ENCODE assay signal across 20 mouse cellular contexts in the genomic region with DNA sequence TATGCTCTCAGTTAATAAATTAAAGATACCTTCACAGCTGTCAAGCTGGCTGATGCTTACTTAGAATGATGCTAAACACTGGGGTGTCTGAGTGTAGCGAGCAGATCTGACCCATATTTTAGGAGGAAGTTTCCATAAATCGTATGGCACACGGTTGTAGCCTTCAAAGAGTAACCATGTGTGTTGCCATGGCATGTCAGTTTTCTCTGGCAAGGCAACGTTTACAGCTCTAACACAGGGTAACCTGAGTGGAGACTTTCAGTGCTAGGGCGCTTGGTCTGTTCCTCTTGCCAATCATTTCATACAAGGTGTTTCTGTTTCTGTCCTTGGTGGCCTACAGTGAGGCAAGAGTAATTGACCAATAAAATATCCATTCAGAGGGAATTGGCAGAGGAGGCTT. TPM values are rescaled to one million over a fixed set of nuclear protein-coding genes. Genes with fewer than 3 reads are reported as not detected.
"Had no signal": no experiment of that assay in that cellular context is flagged by ENCODE, and none has a peak within 500 bp of the region (broad histone marks: within the 10 kb centered on the region; RNA-seq: fewer than 3 reads in every experiment).

No protein-coding gene starts in this region.

- H3K27ac ChIP-seq: midbrain, embryonic 10.5 days; midbrain, embryonic 12.5 days; neural tube, embryonic 13.5 days; neural tube, embryonic 15.5 days had no signal

- ATAC-seq: midbrain, embryonic 16.5 days had no signal

- DNase-seq: lung, embryonic 14.5 days; lung, postnatal 10 days; lung, postnatal 4 days; midbrain, embryonic 14.5 days; retina, postnatal 1 day; right cerebral cortex, adult 18-20 months; right cerebral cortex, postnatal 25 days; right cerebral cortex, postnatal 4 days; spleen, adult 18-20 months; thymus, adult 18-20 months; thymus, postnatal 14 days; thymus, postnatal 36 days had no signal

- H3K4me2 ChIP-seq: lung, embryonic 14.5 days; midbrain, embryonic 12.5 days; neural tube, embryonic 13.5 days; neural tube, embryonic 15.5 days had no signal

- H3K9ac ChIP-seq: lung, embryonic 14.5 days; midbrain, embryonic 12.5 days; neural tube, embryonic 13.5 days; neural tube, embryonic 15.5 days had no signal

- H3K36me3 ChIP-seq: midbrain, embryonic 10.5 days; midbrain, embryonic 12.5 days; neural tube, embryonic 13.5 days; neural tube, embryonic 15.5 days had no signal

- H3K27me3 ChIP-seq: midbrain, embryonic 12.5 days; neural tube, embryonic 13.5 days; neural tube, embryonic 15.5 days had no signal

- H3K4me3 ChIP-seq: midbrain, embryonic 10.5 days; midbrain, embryonic 12.5 days; myocyte; neural tube, embryonic 13.5 days; neural tube, embryonic 15.5 days had no signal

- H3K9me3 ChIP-seq: midbrain, embryonic 10.5 days; midbrain, embryonic 12.5 days; neural tube, embryonic 13.5 days; neural tube, embryonic 15.5 days had no signal

- H3K4me1 ChIP-seq: midbrain, embryonic 10.5 days; midbrain, embryonic 12.5 days; neural tube, embryonic 13.5 days; neural tube, embryonic 15.5 days had no signal

RNA-seq across cellular contexts. Expression of a gene that starts 37.2 kb away (rescaled TPM):
- total RNA-seq: megakaryocyte, adult 5-6 weeks; megakaryocyte-erythroid progenitor cell, adult 5-6 weeks had no signal
- polyA plus RNA-seq: myocyte had no signal
